Mouse (Mus musculus) embryonic fibroblast, embryonic 13.5 days (primary cell): ENCODE data around the gene Pla2g2c. TPM values are rescaled to one million over a fixed set of nuclear protein-coding genes. Genes with fewer than 3 reads are reported as not detected.

ENCODE experiments used
- H3K27ac ChIP-seq: 2 replicates; pipeline ENCODE4 v1.5.1; 2012; ENCODE audit warnings: low read length, control low read depth, inconsistent platforms; ENCODE audit not compliant: insufficient read depth
- H3K4me1 ChIP-seq: 2 replicates; pipeline ENCODE4 v1.6.1; 2011; ENCODE audit warnings: low read length; ENCODE audit not compliant: control insufficient read depth, insufficient read depth
- H3K4me3 ChIP-seq: 2 replicates; pipeline ENCODE4 v1.5.1; 2011; ENCODE audit warnings: mild to moderate bottlenecking, control low read depth, low read length; ENCODE audit not compliant: insufficient read depth
- CTCF ChIP-seq: IDR thresholded peaks from 2 replicates; pipeline ENCODE4 v1.5.1; 2011; ENCODE audit warnings: mild to moderate bottlenecking, control low read depth, low read length, moderate library complexity, borderline replicate concordance; ENCODE audit not compliant: insufficient read depth
- POLR2A ChIP-seq: IDR thresholded peaks from 2 replicates; pipeline ENCODE4 v1.6.1; 2011; ENCODE audit warnings: low read depth, mild to moderate bottlenecking, control low read depth, low read length, moderate library complexity
- polyA plus RNA-seq: library from polyadenylated mRNA; stranded (reverse); fragments of >200 nt; gene quantifications from 2 replicates; pipeline ENCODE4 v1.2.4, GENCODE M21; 2011; ENCODE audit warnings: low read depth; ENCODE audit not compliant: missing spikeins, insufficient read length

The Pla2g2c gene
- polyA plus RNA-seq, 1 experiment, result not detected

- no peaks in the 10 kb centered on the region for H3K4me1 ChIP-seq
- TF ChIP-seq CTCF (no peak), POLR2A (no peak)
- H3K4me3 ChIP-seq, result no peak overlapping the region
- no peak overlapping the region for H3K27ac ChIP-seq
Observed at GRCm38 (mm10) chr4:138718586-138719263, 5.9 kb upstream of the Pla2g2c start.

- no peak overlapping the region for H3K27ac ChIP-seq
- H3K4me3 ChIP-seq, result no peak overlapping the region
- no peak for TF ChIP-seq CTCF
- no peaks in the 10 kb centered on the region for H3K4me1 ChIP-seq
Observed at GRCm38 (mm10) chr4:138719264-138719596, 5.4 kb upstream of the Pla2g2c start.

- Histone ChIP-seq H3K4me1 (no peaks in the 10 kb centered on the region), H3K27ac (no peak overlapping the region), H3K4me3 (no peak overlapping the region)
- TF ChIP-seq CTCF, result no peak
- no peak for TF ChIP-seq POLR2A
Observed at GRCm38 (mm10) chr4:138723493-138724281, 905 bp upstream of the Pla2g2c start.

GRCm38 (mm10) chr4:138725127-138725461, 502 bp downstream of the Pla2g2c start:
- H3K4me1 ChIP-seq, result no peaks in the 10 kb centered on the region
- no peak overlapping the region for H3K4me3 ChIP-seq
- TF ChIP-seq POLR2A (no peak), CTCF (no peak)
- H3K27ac ChIP-seq, result no peak overlapping the region

GRCm38 (mm10) chr4:138725751-138726150, 1.2 kb downstream of the Pla2g2c start:
- no peak overlapping the region for H3K27ac ChIP-seq
- H3K4me3 ChIP-seq, result no peak overlapping the region
- TF ChIP-seq POLR2A (no peak), CTCF (no peak)
- H3K4me1 ChIP-seq, result no peaks in the 10 kb centered on the region

- Histone ChIP-seq H3K4me1 (no peaks in the 10 kb centered on the region), H3K4me3 (no peak overlapping the region), H3K27ac (no peak overlapping the region)
- TF ChIP-seq CTCF (no peak), POLR2A (no peak)
Observed at GRCm38 (mm10) chr4:138729018-138729703, 4.6 kb downstream of the Pla2g2c start.

GRCm38 (mm10) chr4:138734105-138734504, 9.5 kb downstream of the Pla2g2c start:
- H3K27ac ChIP-seq, result no peak overlapping the region
- TF ChIP-seq POLR2A (no peak), CTCF (no peak)
- no peak overlapping the region for H3K4me3 ChIP-seq
- H3K4me1 ChIP-seq, result no peaks in the 10 kb centered on the region

GRCm38 (mm10) chr4:138734863-138735262, 10.3 kb downstream of the Pla2g2c start:
- H3K4me1 ChIP-seq, result no peaks in the 10 kb centered on the region
- no peak overlapping the region for H3K4me3 ChIP-seq
- no peak overlapping the region for H3K27ac ChIP-seq
- TF ChIP-seq POLR2A (no peak), CTCF (no peak)

- TF ChIP-seq CTCF, result no peak
- no peak for TF ChIP-seq POLR2A
- Histone ChIP-seq H3K4me1 (no peaks in the 10 kb centered on the region), H3K27ac (no peak within 1 kb of the TSS), H3K4me3 (no peak within 1 kb of the TSS)
Observed at GRCm38 (mm10) chr4:138737031-138737430, 12.4 kb downstream of the Pla2g2c start, which contains the start of gene Ubxn10. Gene Ubxn10 (minus strand): TSS chr4:138737167.
